ENCODE assay signal across 10 mouse cellular contexts in the genomic region with DNA sequence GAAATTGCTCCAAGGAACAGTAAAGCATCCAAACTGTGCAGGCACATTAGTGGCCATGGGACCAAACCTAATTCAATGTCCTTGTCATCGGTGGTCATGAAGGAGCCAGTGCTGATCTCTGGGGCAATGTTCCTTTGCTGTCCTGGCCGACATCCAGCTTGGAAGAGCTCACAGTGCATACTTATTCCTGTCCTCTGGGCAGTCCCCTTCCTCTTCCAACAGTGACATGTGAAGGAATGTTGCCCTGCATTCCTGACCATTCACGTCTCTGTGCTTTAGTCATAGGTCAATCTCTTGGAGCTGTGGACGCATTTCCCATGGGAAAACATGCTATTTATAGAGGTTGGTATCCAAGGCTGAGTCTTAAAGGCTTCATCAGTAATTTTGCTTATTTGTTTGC. TPM values are rescaled to one million over a fixed set of nuclear protein-coding genes. Genes with fewer than 3 reads are reported as not detected.
DNase-seq lines count a peak whose midpoint lies in the region.
"Had no signal": no experiment of that assay in that cellular context is flagged by ENCODE, and none has a peak within 500 bp of the region (broad histone marks: within the 10 kb centered on the region; RNA-seq: fewer than 3 reads in every experiment).

No protein-coding gene starts in this region.

- H3K4me3 ChIP-seq in heart, embryonic 10.5 days, result peak overlapping the region; percentile 32
- H3K4me3 ChIP-seq in forebrain, embryonic 10.5 days, result no peak overlapping the region
- H3K4me3 ChIP-seq: forebrain, embryonic 12.5 days had no signal

- peak; percentile 81 for DNase-seq in NIH3T3 (ENCODE audit: low read depth)
- peak; percentile 78 for DNase-seq in adrenal gland, postnatal 14 days
- peak; percentile 82 for DNase-seq in heart, embryonic 10.5 days (ENCODE audit: low spot score)
- peak; percentile 76 to 82 for DNase-seq in kidney, postnatal 36 days
- no peak for DNase-seq in frontal cortex, postnatal 36 days (ENCODE audit: low spot score in 2 of 2)
- no peak for DNase-seq in cerebellum, postnatal 14 days
- DNase-seq in frontal cortex, postnatal 10 days (ENCODE audit: low spot score in 2 of 2), result no peak
- no peak for DNase-seq in forebrain, embryonic 10.5 days (ENCODE audit: extremely low spot score, low spot score)

- H3K27me3 ChIP-seq in heart, embryonic 10.5 days (ENCODE audit: insufficient read depth, poor library complexity, severe bottlenecking), result no peaks in the 10 kb centered on the region
- H3K27me3 ChIP-seq in forebrain, embryonic 10.5 days (ENCODE audit: poor library complexity, severe bottlenecking), result no peaks in the 10 kb centered on the region
- H3K27me3 ChIP-seq: forebrain, embryonic 12.5 days had no signal

- H3K27ac ChIP-seq in heart, embryonic 10.5 days, result peak overlapping the region; percentile 83
- no peak overlapping the region for H3K27ac ChIP-seq in forebrain, embryonic 10.5 days
- H3K27ac ChIP-seq: forebrain, embryonic 12.5 days; liver, embryonic 14.5 days had no signal

- no peaks in the 10 kb centered on the region for H3K36me3 ChIP-seq in heart, embryonic 10.5 days
- no peaks in the 10 kb centered on the region for H3K36me3 ChIP-seq in forebrain, embryonic 10.5 days (replicated peaks)
- H3K36me3 ChIP-seq: forebrain, embryonic 12.5 days had no signal

- peaks cover 48% of the 10 kb centered on the region for H3K4me1 ChIP-seq in heart, embryonic 10.5 days
- peaks cover 30% of the 10 kb centered on the region for H3K4me1 ChIP-seq in forebrain, embryonic 10.5 days

- no peaks in the 10 kb centered on the region for H3K9me3 ChIP-seq in heart, embryonic 10.5 days
- H3K9me3 ChIP-seq in forebrain, embryonic 10.5 days, result no peaks in the 10 kb centered on the region
- H3K9me3 ChIP-seq: forebrain, embryonic 12.5 days had no signal

- 11% methylated on average over 4 of the region's 4 CpGs for WGBS in heart, embryonic 10.5 days
- WGBS in forebrain, embryonic 10.5 days, result 67% methylated on average over 4 of the region's 4 CpGs

RNA-seq across cellular contexts. Expression of gene Ppp1cb, which starts 41.8 kb away (rescaled TPM):
- 358 and 364 TPM in 2 replicates for total RNA-seq in adrenal gland, postnatal 14 days (2021)
- 233 and 261 TPM in 2 replicates for polyA plus RNA-seq in heart, embryonic 10.5 days (2016; fragmentation: Nextera tagmentation; extraction: Ambion mirVana)
- 214 and 230 TPM in 2 replicates for polyA plus RNA-seq in forebrain, embryonic 10.5 days (2016; fragmentation: Nextera tagmentation; extraction: Ambion mirVana)

Comparison
In these comparisons a context has a peak if more than half of its experiments do, and no peak if none do; other contexts are left out.
1. DNase-seq: peak in NIH3T3 (single experiment), adrenal gland, postnatal 14 days (single experiment), heart, embryonic 10.5 days (single experiment) and kidney, postnatal 36 days (2 of 2); none in frontal cortex, postnatal 36 days (0 of 2), cerebellum, postnatal 14 days (0 of 2), frontal cortex, postnatal 10 days (0 of 2) and forebrain, embryonic 10.5 days (single experiment).